Mouse (Mus musculus) left cerebral cortex, adult 2 months (tissue): Measurements from ENCODE around the gene Gtf2e1. TPM values are rescaled to one million over a fixed set of nuclear protein-coding genes. Genes with fewer than 3 reads are reported as not detected.

Experiments
- DNase-seq, 2 experiments: peaks; one replicate each; pipeline ENCODE4 v3.0.0; 2021 to 2022; ENCODE audit warnings: low spot score in 2 of 2, mixed read lengths in 1 of 2; ENCODE audit errors: extremely low spot score in 1 of 2
- H3K27ac ChIP-seq: fragments of 200-600 bp; 2 replicates; pipeline ENCODE4 v1.8.1; 2022
- H3K4me3 ChIP-seq: fragments of 200-600 bp; 2 replicates; pipeline ENCODE4 v1.8.1; 2022
- CTCF ChIP-seq: fragments of 200-600 bp; IDR thresholded peaks from 2 replicates; pipeline ENCODE4 v1.8.1; 2022; ENCODE audit warnings: antibody characterized with exemption, mild to moderate bottlenecking, moderate library complexity
- intact Hi-C: fragments of 180-260 bp; cut with DNase I; formaldehyde crosslinking; loops from one replicate; pipeline ENCODE4 v1.15.1; 2025
- long read RNA-seq, 2 experiments: library from polyadenylated mRNA; stranded (forward); transcript quantifications; one replicate each; pipeline ENCODE4 v2.0.0; 2021; ENCODE audit warnings: borderline mapping rate in 2 of 2
- total RNA-seq, 2 experiments: library from RNA; stranded (reverse); gene quantifications; 2 replicates each; pipeline ENCODE4 v1.2.3; 2021

Gtf2e1 gene
- total RNA-seq, result 10 to 100 TPM; 13.7 to 15.4 TPM
- long read RNA-seq, experiment 1, transcript Gtf2e1-201 (5 exons, 3,084 nt), result major isoform, 18 of 28 reads
- long read RNA-seq, experiment 1, partial matches to known transcripts, result 3 of 28 reads
- long read RNA-seq, experiment 1, other reads (novel, unspliced or antisense), result 7 of 28 reads
- long read RNA-seq, experiment 2, transcript Gtf2e1-201 (5 exons, 3,084 nt), result major isoform, 19 of 22 reads
- long read RNA-seq, experiment 2, partial matches to known transcripts, result 1 of 22 reads
- long read RNA-seq, experiment 2, other reads (novel, unspliced or antisense), result 1 of 22 reads

DNA sequence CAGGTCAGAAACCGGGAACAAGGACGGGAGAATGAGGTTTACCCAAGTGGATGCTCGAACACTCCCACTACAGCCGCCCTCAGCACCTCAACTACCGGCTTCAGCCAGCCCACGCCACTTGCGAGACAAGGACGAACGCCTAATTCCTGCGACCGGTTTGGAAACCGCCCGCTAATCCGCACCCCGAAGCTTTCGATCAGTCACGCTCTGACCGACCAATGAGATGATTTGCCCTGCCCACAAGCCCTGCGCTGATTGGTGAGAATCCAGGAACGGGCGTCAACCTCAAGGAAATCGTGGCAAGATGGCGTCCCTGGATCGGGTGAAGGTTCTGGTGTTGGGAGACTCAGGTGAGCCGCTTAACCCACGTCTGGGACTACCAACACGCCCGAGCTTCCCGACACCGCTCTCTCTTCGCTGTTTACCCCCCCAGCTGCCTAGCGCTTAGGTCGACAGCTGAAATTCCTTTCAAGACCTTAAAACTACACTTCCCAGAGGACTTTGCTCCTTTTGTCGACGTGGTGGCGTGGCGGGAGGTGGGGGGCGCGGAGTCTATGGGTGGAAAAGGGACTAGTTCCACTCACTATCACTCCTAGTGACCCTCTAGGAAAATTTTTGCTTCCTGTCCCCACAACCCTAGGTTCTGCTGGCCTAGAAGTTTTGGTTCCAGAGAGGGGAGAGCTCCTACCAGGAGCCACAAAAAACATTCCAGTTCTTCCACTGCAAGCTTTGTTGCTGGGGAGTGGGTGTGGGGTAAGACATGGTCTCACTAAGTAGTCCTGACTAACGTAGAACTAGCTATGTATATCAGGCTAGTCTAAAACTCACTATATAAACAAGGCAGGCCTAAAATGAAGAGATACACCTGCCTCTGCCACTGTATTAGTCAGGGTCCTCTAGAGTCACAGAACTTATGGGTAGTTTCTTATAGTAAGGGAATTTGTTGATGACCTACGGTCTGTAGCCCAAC, at the start of gene Gtf2e1, which contains the start of gene Rabl3:
Gene Gtf2e1 (minus strand): TSS at position 179 of the 970 bp plus-strand sequence.
Gene Rabl3 (plus strand): TSS at position 275 of the 970 bp plus-strand sequence.
- DNase-seq, result peak; percentile 97
- peak within 1 kb of the TSS; percentile 89 for H3K4me3 ChIP-seq
- intact Hi-C loops, result loop anchor here (1.0 to 5.0 kb wide), 4 partner anchors 45 to 142 kb away; partner anchors contain the start of gene Ndufb4
- peak within 1 kb of the TSS; percentile 100 for H3K27ac ChIP-seq
- TF ChIP-seq CTCF, result no peak; the same call in 1 of the 2 replicates

- peak overlapping the region; percentile 92; the same call in 1 of the 2 replicates for H3K27ac ChIP-seq
- intact Hi-C loops, result loop anchor here (2.0 kb wide), 1 partner anchor 46 kb away; the partner anchor contains the start of genes Gtf2e1 and Rabl3
- no peak overlapping the region for H3K4me3 ChIP-seq
- DNase-seq, result no peak
- TF ChIP-seq CTCF, result no peak
These were observed 45.6 kb upstream of the Gtf2e1 start for GRCm38 (mm10) chr16:37585129-37585563.

DNA sequence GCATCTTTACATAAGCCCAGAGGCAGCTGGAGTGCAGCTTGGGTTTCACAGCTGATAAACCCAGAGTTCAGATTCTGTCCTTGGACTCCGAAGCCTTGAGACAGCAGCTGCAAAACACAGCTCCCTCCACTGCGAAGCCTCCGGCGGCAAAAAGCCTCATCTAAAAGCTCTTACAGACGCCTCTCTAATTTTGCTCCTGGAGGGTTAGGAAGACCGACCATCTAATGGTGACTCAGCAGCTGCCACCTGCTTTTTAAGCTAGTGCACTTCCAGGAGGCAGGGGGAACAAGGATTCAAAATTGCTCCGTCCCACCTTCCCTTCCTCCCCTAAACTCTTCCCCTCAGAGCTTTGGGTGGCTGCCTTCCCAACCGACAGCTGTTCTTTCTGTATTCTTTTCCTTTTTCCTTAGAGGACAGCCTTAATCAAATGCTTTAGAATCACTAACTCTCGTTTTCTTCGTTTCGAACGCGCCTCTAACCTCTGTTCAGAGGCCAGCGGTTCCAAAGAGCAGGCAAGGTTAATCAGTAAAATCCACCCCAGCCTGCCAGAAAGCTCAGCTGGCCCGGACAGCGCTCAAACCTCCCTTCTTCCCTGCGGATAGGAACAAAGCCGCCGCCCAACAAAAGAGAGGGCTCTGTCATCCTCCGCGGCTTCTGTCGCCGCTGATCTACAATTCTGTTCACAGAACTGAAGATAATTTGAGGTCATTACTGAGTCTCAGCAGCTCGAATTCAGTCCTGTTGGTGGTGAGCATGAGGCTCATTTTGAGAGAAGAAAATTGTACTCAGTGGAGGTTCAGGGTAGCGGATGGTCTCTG, 44.8 kb upstream of the Gtf2e1 start:
- peak overlapping the region; percentile 92 for H3K27ac ChIP-seq
- TF ChIP-seq CTCF, result no peak
- peak; percentile 48 to 59 for DNase-seq
- peak overlapping the region; percentile 11; the same call in 1 of the 2 replicates for H3K4me3 ChIP-seq
- intact Hi-C loops, result loop anchor here (2.0 kb wide), 1 partner anchor 46 kb away; the partner anchor contains the start of genes Gtf2e1 and Rabl3

GRCm38 (mm10) chr16:37583801-37584200, 44.2 kb upstream of the Gtf2e1 start:
- no peak for TF ChIP-seq CTCF
- no peak for DNase-seq
- intact Hi-C loops, result loop anchor here (2.0 kb wide), 2 partner anchors 45 to 69 kb away; partner anchors contain the start of genes Gtf2e1 and Rabl3
- Histone ChIP-seq H3K4me3 (no peak overlapping the region; the same call in 1 of the 2 replicates), H3K27ac (peak overlapping the region; percentile 92)

- no peak for TF ChIP-seq CTCF
- no peak for DNase-seq
These were observed 43.7 kb upstream of the Gtf2e1 start for GRCm38 (mm10) chr16:37583306-37583705.

DNA sequence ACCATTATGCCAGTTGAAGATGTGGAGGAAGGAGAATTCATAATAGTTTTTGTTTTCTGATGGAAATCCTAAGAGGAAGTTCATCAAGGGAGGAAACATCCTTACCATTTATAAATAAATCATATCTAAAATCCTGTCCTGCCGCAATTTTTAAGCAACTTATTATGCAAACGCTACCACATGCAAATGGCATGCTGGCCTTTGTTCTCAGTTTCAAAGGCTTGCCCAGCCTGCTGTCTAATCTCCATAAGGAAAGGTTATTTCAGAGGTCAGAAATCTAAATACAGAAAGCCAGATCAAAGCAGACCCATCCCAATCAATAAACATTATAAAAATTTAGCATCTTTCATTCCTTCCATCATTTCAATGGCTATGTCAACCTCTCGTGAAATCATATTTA, 42.3 kb upstream of the Gtf2e1 start:
- no peak for TF ChIP-seq CTCF
- intact Hi-C loops, result loop anchor here (2.0 kb wide), 1 partner anchor 71 kb away; no protein-coding TSS in a partner anchor
- no peak for DNase-seq
- H3K4me3 ChIP-seq, result no peak overlapping the region
- no peak overlapping the region for H3K27ac ChIP-seq

More at GRCm38 (mm10) chr16:37583306-37583705, 43.7 kb upstream of the Gtf2e1 start:
- intact Hi-C loops, result loop anchor here (2.0 kb wide), 1 partner anchor 69 kb away; no protein-coding TSS in a partner anchor
- H3K4me3 ChIP-seq, result no peak overlapping the region
- H3K27ac ChIP-seq, result peak overlapping the region; percentile 92

- no peak for DNase-seq
- H3K27ac ChIP-seq, result no peak overlapping the region
- H3K4me3 ChIP-seq, result no peak overlapping the region
- TF ChIP-seq CTCF, result no peak
- intact Hi-C loops, result no loop called here
These were observed 41.1 kb upstream of the Gtf2e1 start for GRCm38 (mm10) chr16:37580651-37581050.

- TF ChIP-seq CTCF, result no peak
- intact Hi-C loops, result no loop called here
- H3K4me3 ChIP-seq, result no peak within 1 kb of the TSS
These were observed 40.4 kb upstream of the Gtf2e1 start, which contains the start of gene Hgd for GRCm38 (mm10) chr16:37579994-37580393. Gene Hgd, plus strand, starts transcription at chr16:37580153.

GRCm38 (mm10) chr16:37579591-37579990, 40.0 kb upstream of the Gtf2e1 start:
- TF ChIP-seq CTCF, result no peak
- Histone ChIP-seq H3K27ac (no peak overlapping the region), H3K4me3 (no peak overlapping the region)
- intact Hi-C loops, result no loop called here
- DNase-seq, result no peak

More at GRCm38 (mm10) chr16:37579994-37580393, 40.4 kb upstream of the Gtf2e1 start, which contains the start of gene Hgd:
- H3K27ac ChIP-seq, result no peak within 1 kb of the TSS
- no peak for DNase-seq

GRCm38 (mm10) chr16:37575325-37575724, 35.7 kb upstream of the Gtf2e1 start:
- intact Hi-C loops, result no loop called here
- no peak overlapping the region for H3K4me3 ChIP-seq
- no peak for TF ChIP-seq CTCF
- no peak for DNase-seq
- H3K27ac ChIP-seq, result no peak overlapping the region

GRCm38 (mm10) chr16:37573061-37573460, 33.5 kb upstream of the Gtf2e1 start:
- DNase-seq, result no peak
- intact Hi-C loops, result no loop called here
- Histone ChIP-seq H3K27ac (no peak overlapping the region), H3K4me3 (no peak overlapping the region)
- TF ChIP-seq CTCF, result peak; percentile 19
